Mouse (Mus musculus) stomach, embryonic 15.5 days (tissue): ENCODE measurements around the gene Olfr1338. TPM values are rescaled to one million over a fixed set of nuclear protein-coding genes. Genes with fewer than 3 reads are reported as not detected.
"Not testable (repeated sequence)": the region's sequence is repeated elsewhere in the genome, so short reads cannot be mapped to it uniquely, and the experiment has no call there.

Experiments used
- ATAC-seq: fragments of 200-750 bp; cut with Nextera tagmentation; 2 replicates; pipeline ENCODE4 v1.8.0; 2017; ENCODE audit warnings: low read depth, moderate number of reproducible peaks, moderate TSS enrichment; ENCODE audit not compliant: insufficient read depth, low FRiP score
- H3K27ac ChIP-seq: fragments of 300-500 bp; sonication (generic); 2 replicates; pipeline ENCODE4 v1.5.1; 2015; ENCODE audit warnings: mild to moderate bottlenecking, inconsistent platforms
- H3K27me3 ChIP-seq: fragments of 300-500 bp; sonication (generic); replicated peaks from 2 replicates; pipeline ENCODE4 v1.6.1; 2015; ENCODE audit warnings: inconsistent platforms
- H3K36me3 ChIP-seq: fragments of 300-500 bp; sonication (generic); 2 replicates; pipeline ENCODE4 v1.6.1; 2015; ENCODE audit warnings: inconsistent platforms
- H3K4me1 ChIP-seq: fragments of 300-500 bp; sonication (generic); 2 replicates; pipeline ENCODE4 v1.6.1; 2015; ENCODE audit warnings: inconsistent platforms
- H3K4me2 ChIP-seq: fragments of 300-500 bp; sonication (generic); 2 replicates; pipeline ENCODE4 v1.6.1; 2015; ENCODE audit warnings: mild to moderate bottlenecking, inconsistent platforms
- H3K4me3 ChIP-seq: fragments of 300-500 bp; sonication (generic); replicated peaks from 2 replicates; pipeline ENCODE4 v1.5.1; 2015; ENCODE audit warnings: inconsistent platforms
- H3K9ac ChIP-seq: fragments of 300-500 bp; sonication (generic); 2 replicates; pipeline ENCODE4 v1.6.1; 2015; ENCODE audit warnings: inconsistent platforms
- H3K9me3 ChIP-seq: fragments of 300-500 bp; sonication (generic); 2 replicates; pipeline ENCODE4 v1.6.1; 2016; ENCODE audit warnings: inconsistent platforms
- WGBS: fragments of 180-500 bp; shearing (Covaris S2); methylation state at CpG from one replicate; pipeline ENCODE4 v1.1.7; 2015; 5-methylcytosine and 5-hydroxymethylcytosine counted together
- polyA plus RNA-seq: library from polyadenylated mRNA; unstranded; fragments of >200 nt; fragmentation: Nextera tagmentation; extraction: Ambion mirVana; gene quantifications from 2 replicates; pipeline ENCODE4 v1.2.1, GENCODE M21; 2015

Olfr1338 gene
- polyA plus RNA-seq, result not detected in 2 replicates

DNA sequence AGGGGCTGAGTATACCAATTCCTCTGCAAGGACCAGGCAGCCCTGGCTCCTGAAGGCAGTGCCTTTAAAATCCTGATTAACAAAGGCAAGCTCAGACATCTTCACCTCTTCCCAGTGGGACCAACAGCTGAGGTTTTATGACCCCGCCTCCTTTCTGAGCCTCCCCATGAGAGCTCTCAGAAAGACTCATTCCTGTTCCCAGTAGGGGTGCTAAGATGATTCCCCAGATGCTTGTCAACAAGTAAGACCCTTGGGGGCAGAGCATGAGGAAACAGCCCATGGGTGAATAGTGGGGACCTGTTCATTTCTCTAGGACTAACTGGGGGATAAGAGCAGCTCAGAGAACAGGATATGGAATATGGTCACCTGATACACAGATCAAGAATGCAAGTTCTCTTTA is at the start of gene Olfr1338:
Olfr1338 (minus strand) TSS at position 101 of the 400 bp plus-strand sequence.
- H3K4me2 ChIP-seq, result no peak within 1 kb of the TSS
- 79% methylated on average over 1 of the region's 1 CpGs for WGBS
- H3K36me3 ChIP-seq, result no peaks in the 10 kb centered on the region
- ATAC-seq, result no peak
- H3K9ac ChIP-seq, result no peak within 1 kb of the TSS
- no peaks in the 10 kb centered on the region for H3K27me3 ChIP-seq
- no peak within 1 kb of the TSS for H3K27ac ChIP-seq
- H3K4me1 ChIP-seq, result no peaks in the 10 kb centered on the region
- H3K4me3 ChIP-seq, result no peak within 1 kb of the TSS
- H3K9me3 ChIP-seq, result no peaks in the 10 kb centered on the region

GRCm38 (mm10) chr4:118792796-118793195 is 34.3 kb upstream of the Olfr1338 start:
- not testable (repeated sequence) for ATAC-seq, H3K36me3 ChIP-seq

GRCm38 (mm10) chr4:118782486-118782885 is 23.9 kb upstream of the Olfr1338 start, which contains the start of gene Olfr1337:
Olfr1337 (minus strand) TSS chr4:118782586.
- 77% methylated on average over 2 of the region's 2 CpGs for WGBS
- no peaks in the 10 kb centered on the region for H3K9me3 ChIP-seq
- H3K4me3 ChIP-seq, result no peak within 1 kb of the TSS
- H3K4me2 ChIP-seq, result no peak within 1 kb of the TSS
- H3K36me3 ChIP-seq, result no peaks in the 10 kb centered on the region
- no peak within 1 kb of the TSS for H3K9ac ChIP-seq
- H3K27me3 ChIP-seq, result no peaks in the 10 kb centered on the region
- no peak within 1 kb of the TSS for H3K27ac ChIP-seq
- no peak for ATAC-seq
- no peaks in the 10 kb centered on the region for H3K4me1 ChIP-seq

More at GRCm38 (mm10) chr4:118792796-118793195, 34.3 kb upstream of the Olfr1338 start:
- H3K9ac ChIP-seq, H3K4me2 ChIP-seq, H3K27ac ChIP-seq, H3K4me3 ChIP-seq, H3K4me1 ChIP-seq, H3K9me3 ChIP-seq, H3K27me3 ChIP-seq: not testable (repeated sequence)

DNA sequence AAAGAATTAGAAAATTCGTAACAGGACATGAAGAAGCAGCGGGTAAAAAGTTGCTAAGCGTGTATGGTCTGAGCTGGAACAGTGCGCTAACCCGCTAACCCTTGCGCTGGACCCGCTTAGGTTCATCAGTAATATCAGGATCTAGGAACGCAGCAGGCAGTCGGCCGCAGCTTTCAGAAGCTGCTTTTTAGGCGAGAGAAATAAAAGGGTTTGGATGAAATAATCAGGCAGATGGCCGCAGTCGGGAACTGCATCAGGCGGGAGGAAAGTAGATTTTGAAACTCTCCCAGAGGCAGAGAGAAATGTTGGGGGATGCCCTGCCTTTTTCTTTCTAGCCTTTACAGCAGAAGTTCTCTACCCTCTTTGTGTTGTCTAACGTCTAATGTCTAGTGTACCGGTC is 16.7 kb downstream of the Olfr1338 start:
- H3K4me2 ChIP-seq, result no peak overlapping the region
- H3K4me3 ChIP-seq, result no peak overlapping the region
- no peak overlapping the region for H3K27ac ChIP-seq
- H3K4me1 ChIP-seq, result no peaks in the 10 kb centered on the region
- no peaks in the 10 kb centered on the region for H3K9me3 ChIP-seq
- no peak for ATAC-seq
- peaks cover 8% of the 10 kb centered on the region for H3K27me3 ChIP-seq
- WGBS, result 12% methylated on average over 16 of the region's 16 CpGs
- no peak overlapping the region for H3K9ac ChIP-seq
- H3K36me3 ChIP-seq, result no peaks in the 10 kb centered on the region

DNA sequence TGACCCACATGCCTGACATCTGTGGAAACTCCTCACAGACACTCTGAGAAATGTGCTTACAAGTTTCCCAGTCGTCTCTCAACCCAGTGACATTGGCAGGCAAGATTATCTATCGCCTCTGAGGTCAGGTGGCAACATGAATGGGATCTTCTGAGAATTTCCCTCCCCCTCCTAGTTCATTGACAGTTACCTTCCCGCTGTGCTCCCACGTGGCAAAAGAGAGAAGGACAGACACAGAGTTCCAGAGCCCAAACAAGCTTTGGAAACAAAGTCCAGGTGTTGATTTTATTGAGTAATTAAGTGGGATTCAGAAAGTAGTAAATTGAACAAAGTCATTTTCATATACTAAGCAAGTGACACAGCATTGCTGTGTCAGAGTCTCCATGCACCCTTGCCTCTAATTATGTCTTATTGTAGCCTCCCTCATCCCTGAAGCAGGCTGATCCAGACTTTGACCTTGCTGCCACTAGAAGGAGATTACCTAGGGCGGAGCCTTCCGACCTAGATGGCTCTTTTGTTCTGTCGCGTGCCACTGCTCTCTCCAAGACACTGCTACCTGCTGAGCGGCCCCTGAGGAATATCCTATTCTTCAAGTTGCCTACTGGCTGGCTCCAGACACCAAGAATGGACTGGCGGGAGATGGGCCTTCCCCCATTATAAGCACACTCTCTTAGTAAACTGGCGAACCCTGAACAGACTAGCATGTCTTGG is 17.4 kb downstream of the Olfr1338 start:
- WGBS, result 7% methylated on average over 11 of the region's 11 CpGs
- no peak for ATAC-seq
- H3K4me2 ChIP-seq, result no peak overlapping the region

DNA sequence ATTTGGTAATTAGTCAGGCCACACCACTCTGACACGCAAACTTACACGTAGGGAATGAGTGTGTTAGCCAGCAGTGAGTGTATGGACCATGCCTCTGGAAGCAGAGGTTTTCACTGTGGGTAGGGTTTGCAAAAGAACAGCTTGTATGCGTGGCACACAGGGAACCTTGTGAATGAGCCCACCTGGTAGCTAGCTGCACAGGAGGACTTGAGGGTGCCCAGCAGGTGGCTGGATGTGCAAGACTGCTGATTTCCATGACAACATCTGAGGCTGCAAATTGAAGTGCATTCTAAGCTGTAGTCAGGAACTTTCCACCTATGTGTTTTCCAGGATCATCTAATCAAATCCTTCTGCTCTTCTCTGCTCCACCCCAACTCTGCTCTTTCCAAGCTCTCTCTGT is 19.0 kb downstream of the Olfr1338 start:
- WGBS, result 59% methylated on average over 3 of the region's 3 CpGs
- H3K4me3 ChIP-seq, result no peak overlapping the region
- no peak overlapping the region for H3K27ac ChIP-seq
- H3K9ac ChIP-seq, result no peak overlapping the region
- ATAC-seq, result no peak
- H3K27me3 ChIP-seq, result peaks cover 8% of the 10 kb centered on the region
- no peak overlapping the region for H3K4me2 ChIP-seq
- H3K4me1 ChIP-seq, result no peaks in the 10 kb centered on the region
- no peaks in the 10 kb centered on the region for H3K36me3 ChIP-seq
- H3K9me3 ChIP-seq, result no peaks in the 10 kb centered on the region

More for the DNA sequence above, 17.4 kb downstream of the Olfr1338 start:
- Histone ChIP-seq H3K4me1 (no peaks in the 10 kb centered on the region), H3K9ac (no peak overlapping the region), H3K27me3 (peaks cover 8% of the 10 kb centered on the region), H3K9me3 (no peaks in the 10 kb centered on the region), H3K27ac (no peak overlapping the region), H3K36me3 (no peaks in the 10 kb centered on the region), H3K4me3 (no peak overlapping the region)

- Histone ChIP-seq H3K9me3 (no peaks in the 10 kb centered on the region), H3K9ac (no peak within 1 kb of the TSS), H3K36me3 (no peaks in the 10 kb centered on the region), H3K4me3 (no peak within 1 kb of the TSS), H3K4me1 (no peaks in the 10 kb centered on the region), H3K27ac (no peak within 1 kb of the TSS), H3K4me2 (no peak within 1 kb of the TSS), H3K27me3 (no peaks in the 10 kb centered on the region)
- 100% methylated on average over 1 of the region's 1 CpGs for WGBS
- no peak for ATAC-seq
Measured at GRCm38 (mm10) chr4:118731875-118732274, 26.7 kb downstream of the Olfr1338 start, which contains the start of gene Olfr1339. Olfr1339 (plus strand) TSS chr4:118732175.

DNA sequence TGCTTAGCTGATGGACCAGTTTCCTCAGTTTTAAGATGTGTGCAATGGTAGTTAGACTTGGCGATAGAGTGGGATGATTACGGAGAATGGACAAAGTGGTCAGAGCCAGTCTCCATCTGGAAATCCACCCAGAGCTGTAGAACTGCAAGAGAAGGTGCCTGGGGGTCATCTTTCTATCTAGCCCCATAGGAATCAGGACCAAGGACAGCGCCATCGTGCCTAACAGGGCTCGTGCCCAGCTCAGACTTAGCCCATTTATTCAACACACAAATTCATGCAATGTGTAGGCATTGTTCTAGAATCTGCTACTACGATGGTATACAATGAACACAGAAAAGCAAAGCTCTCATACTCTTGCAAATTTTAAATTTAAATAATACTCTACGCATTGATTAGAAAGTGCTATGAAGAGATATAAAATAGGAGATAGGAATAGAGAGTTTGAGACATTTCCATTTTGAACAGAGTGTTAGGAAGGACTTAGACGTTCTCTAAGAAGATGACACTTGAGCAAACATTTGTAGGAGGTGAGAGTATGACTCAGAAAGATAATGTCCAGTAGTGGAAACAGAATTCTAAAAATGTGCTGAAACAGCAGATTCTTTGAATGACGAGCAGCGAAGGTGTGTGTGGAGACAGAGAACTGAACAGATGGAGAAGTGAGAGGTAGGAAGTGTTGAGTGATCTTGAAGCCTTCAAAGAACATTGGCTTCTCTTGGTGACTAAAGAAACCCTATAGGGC is 36.6 kb downstream of the Olfr1338 start:
- ATAC-seq, result no peak

GRCm38 (mm10) chr4:118719838-118720237 is 38.7 kb downstream of the Olfr1338 start, which contains the start of gene Olfr1340:
Olfr1340 (plus strand) TSS chr4:118720138.
- Histone ChIP-seq H3K27me3 (no peaks in the 10 kb centered on the region), H3K36me3 (no peaks in the 10 kb centered on the region), H3K27ac (no peak within 1 kb of the TSS), H3K4me1 (no peaks in the 10 kb centered on the region), H3K4me3 (no peak within 1 kb of the TSS), H3K9me3 (no peaks in the 10 kb centered on the region), H3K9ac (no peak within 1 kb of the TSS), H3K4me2 (no peak within 1 kb of the TSS)
- ATAC-seq, result no peak

More for the DNA sequence above, 36.6 kb downstream of the Olfr1338 start:
- no peaks in the 10 kb centered on the region for H3K9me3 ChIP-seq
- no peak overlapping the region for H3K9ac ChIP-seq
- H3K4me3 ChIP-seq, result no peak overlapping the region
- WGBS, result 49% methylated on average over 10 of the region's 10 CpGs
- H3K36me3 ChIP-seq, result no peaks in the 10 kb centered on the region
- H3K27ac ChIP-seq, result no peak overlapping the region
- no peaks in the 10 kb centered on the region for H3K27me3 ChIP-seq
- H3K4me1 ChIP-seq, result no peaks in the 10 kb centered on the region
- H3K4me2 ChIP-seq, result no peak overlapping the region

- H3K4me1 ChIP-seq, result no peaks in the 10 kb centered on the region
- no peak for ATAC-seq
- 52% methylated on average over 1 of the region's 1 CpGs for WGBS
- H3K27me3 ChIP-seq, result no peaks in the 10 kb centered on the region
- H3K9me3 ChIP-seq, result no peaks in the 10 kb centered on the region
- H3K36me3 ChIP-seq, result no peaks in the 10 kb centered on the region
- H3K4me3 ChIP-seq, result no peak overlapping the region
- H3K4me2 ChIP-seq, result no peak overlapping the region
- H3K27ac ChIP-seq, result no peak overlapping the region
- no peak overlapping the region for H3K9ac ChIP-seq
Measured at GRCm38 (mm10) chr4:118711656-118712055, 46.9 kb downstream of the Olfr1338 start.

DNA sequence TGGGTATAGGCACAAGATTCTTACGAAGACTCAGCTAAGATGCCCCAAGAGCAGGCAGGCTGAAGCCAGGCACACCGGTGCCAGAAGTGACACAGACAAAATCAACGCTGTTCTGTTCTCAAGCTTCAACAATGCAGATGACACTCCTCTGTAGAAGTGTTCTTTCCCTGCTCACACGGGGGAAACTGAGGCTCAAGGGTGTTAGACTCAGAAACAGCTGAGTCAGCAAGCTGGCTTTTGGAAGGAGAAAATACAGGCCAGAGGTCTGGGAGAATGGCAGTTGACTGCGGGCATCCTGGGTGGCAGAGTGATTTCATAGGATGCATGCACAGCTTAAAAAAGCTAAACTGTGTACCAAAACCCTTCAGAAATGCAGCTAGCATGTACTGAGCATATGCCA is 50.5 kb downstream of the Olfr1338 start:
- Histone ChIP-seq H3K27me3 (no peaks in the 10 kb centered on the region), H3K36me3 (no peaks in the 10 kb centered on the region), H3K4me1 (no peaks in the 10 kb centered on the region), H3K4me2 (no peak overlapping the region), H3K27ac (no peak overlapping the region), H3K9me3 (no peaks in the 10 kb centered on the region), H3K9ac (no peak overlapping the region), H3K4me3 (no peak overlapping the region)
- WGBS, result 83% methylated on average over 5 of the region's 5 CpGs
- no peak for ATAC-seq

DNA sequence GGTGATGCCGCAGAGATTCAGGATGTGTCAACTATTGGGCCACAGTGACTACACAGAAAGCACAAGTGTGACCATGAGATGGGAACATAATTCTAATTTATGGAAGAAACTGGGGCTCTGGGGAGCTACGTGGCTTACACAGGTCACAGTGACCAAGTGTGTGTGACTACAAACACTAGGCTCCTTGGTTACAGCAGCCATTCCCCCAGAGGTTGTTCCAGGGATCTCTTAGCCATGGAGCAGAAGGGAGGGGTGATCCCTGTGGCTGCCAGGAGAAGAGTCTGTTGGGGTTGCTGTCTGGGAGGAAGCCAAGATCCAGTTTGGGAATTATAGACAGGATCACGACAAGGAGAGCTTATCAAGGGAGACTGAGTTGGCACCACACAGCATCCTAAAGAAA is 55.3 kb downstream of the Olfr1338 start, which contains the start of gene Olfr1341:
Olfr1341 (plus strand) TSS at position 301 of the 400 bp plus-strand sequence.
- Histone ChIP-seq H3K4me3 (no peak within 1 kb of the TSS), H3K9me3 (no peaks in the 10 kb centered on the region), H3K4me2 (no peak within 1 kb of the TSS), H3K27me3 (no peaks in the 10 kb centered on the region), H3K9ac (no peak within 1 kb of the TSS), H3K36me3 (no peaks in the 10 kb centered on the region), H3K4me1 (no peaks in the 10 kb centered on the region), H3K27ac (no peak within 1 kb of the TSS)
- no peak for ATAC-seq
- 78% methylated on average over 3 of the region's 3 CpGs for WGBS
